Mouse (Mus musculus): ENCODE measurements at regions not wholly inside any gene's neighbourhood (a gene's known extent, or its start where the extent isn't known, plus 50 kb on each side); places are given as distances from the start of the nearest gene placed in this dataset.

GRCm38 (mm10) chr5:63503056-63503845 is 145.7 kb upstream of the Nwd2 start:
- TF ChIP-seq CTCF (IDR thresholded peaks at IDR 0.05; ENCODE audit: low read depth) (no peak), EP300 (IDR thresholded peaks at IDR 0.05; ENCODE audit: low read depth) (no peak)

Measured in heart, postnatal 0 days (tissue).